Mouse (Mus musculus): ENCODE results near the gene Dtx4. TPM values are rescaled to one million over a fixed set of nuclear protein-coding genes. Genes with fewer than 3 reads are reported as not detected.

The Dtx4 gene
- total and polyA plus RNA-seq, 3 experiments, result 3.7 to 6.2 (median 5.7) TPM

DNA sequence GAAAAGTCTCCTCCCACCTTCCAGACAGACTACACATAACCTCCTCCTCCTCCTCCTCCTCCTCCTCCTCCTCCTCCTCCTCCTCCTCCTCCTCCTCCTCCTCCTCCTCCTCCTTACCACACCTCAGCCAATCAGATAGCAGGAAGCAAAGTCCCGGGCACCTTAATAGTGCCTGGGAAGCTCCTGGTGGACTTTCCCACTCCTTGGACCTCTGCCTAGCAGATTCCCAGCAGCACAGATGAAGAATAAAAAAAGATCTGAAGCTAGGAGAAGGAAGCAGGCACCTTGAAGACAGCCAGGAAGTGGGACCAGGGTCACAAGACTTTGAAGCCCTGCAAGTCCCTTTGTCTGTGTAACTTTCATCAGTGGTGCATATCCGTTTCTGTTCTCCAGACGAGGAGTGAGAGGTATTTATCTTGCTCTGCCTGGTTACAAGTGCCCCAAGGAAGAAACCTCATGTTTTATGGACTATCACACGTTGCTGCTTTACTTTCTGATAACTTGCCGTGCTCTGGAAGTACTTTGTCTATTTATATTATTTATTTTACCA lies 24.5 kb downstream of the Dtx4 start:
- WGBS, result 19% methylated on average over 5 of the region's 5 CpGs

DNA sequence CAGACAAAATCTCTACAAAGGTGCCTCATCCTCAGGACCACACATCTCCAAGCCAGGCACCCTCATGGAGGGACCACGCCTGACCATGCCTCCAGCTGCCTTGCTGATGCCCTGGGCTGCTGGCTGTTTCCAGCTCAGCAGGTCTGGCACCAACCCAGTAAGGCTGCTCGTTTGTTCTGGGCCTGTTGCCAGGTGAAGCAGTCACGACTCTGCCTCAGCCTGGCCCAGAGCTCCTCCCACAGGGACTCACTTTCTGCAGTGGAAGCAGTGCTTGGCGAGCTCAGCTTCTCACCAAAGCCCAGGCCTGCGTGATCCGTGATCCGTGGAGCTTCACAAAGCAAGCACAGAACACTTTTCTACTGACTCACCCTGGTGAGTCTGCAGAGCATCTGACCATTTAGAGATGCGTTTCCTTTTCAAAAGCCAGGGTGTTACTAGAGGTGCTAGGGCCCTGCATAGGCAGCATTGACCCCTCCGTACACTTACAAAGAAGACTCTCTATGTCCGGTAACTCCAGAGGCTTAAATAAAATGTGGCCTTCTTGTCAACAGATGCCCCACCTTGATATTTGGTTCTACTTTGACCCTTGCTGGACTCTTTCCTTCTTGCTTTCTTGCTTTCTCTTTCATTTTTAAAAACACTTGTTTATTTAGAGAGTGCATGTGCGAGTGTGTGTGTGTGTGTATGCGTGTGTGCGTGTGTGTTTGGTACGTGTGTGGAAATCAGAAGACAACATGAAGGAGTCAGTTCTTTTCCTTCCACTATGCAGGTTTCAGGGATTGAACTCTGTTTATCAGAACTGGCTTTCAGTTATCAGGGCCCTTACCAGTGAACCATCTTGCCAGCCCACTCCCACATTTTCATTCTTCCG lies 25.6 kb downstream of the Dtx4 start:
- Histone ChIP-seq H3K27ac (peak overlapping the region; percentile 64), H3K79me2 (replicated peaks; ENCODE audit: control insufficient read depth, insufficient read depth, low read length) (no peaks in the 10 kb centered on the region), H3K36me3 (ENCODE audit: control insufficient read depth, insufficient read depth, low read length) (no peaks in the 10 kb centered on the region), H3K9ac (ENCODE audit: low read depth, low read length) (no peak overlapping the region), H3K27me3 (ENCODE audit: control insufficient read depth, insufficient read depth, low read length) (no peaks in the 10 kb centered on the region), H3K4me1 (ENCODE audit: control insufficient read depth, insufficient read depth, low read length) (peaks cover 3% of the 10 kb centered on the region), H3K4me3 (peak overlapping the region; percentile 5; the same call in 1 of the 2 replicates)
- intact Hi-C loops (cut with DNase I), result no loop called here
- WGBS, result 31% methylated on average over 15 of the region's 15 CpGs
- TF ChIP-seq EP300 (IDR thresholded peaks at IDR 0.05; ENCODE audit: insufficient read depth, low read depth, low read length) (0 out of 2 replicates have a peak, but pooled peaks have one; percentile 42), POLR2A (IDR thresholded peaks at IDR 0.05; ENCODE audit: insufficient read depth, low read depth, low read length) (peak; percentile 45; the same call in 1 of the 2 replicates), CTCF (IDR thresholded peaks at IDR 0.05) (0 out of 2 replicates have a peak, but pooled peaks have one; percentile 3)
- DNase-seq, result peak; percentile 87 to 91

More for the DNA sequence above, 24.5 kb downstream of the Dtx4 start:
- H3K27me3 ChIP-seq (ENCODE audit: control insufficient read depth, insufficient read depth, low read length), result no peaks in the 10 kb centered on the region
- no peaks in the 10 kb centered on the region for H3K36me3 ChIP-seq (ENCODE audit: control insufficient read depth, insufficient read depth, low read length)
- no peak overlapping the region for H3K9ac ChIP-seq (ENCODE audit: low read depth, low read length)
- peaks cover 3% of the 10 kb centered on the region for H3K4me1 ChIP-seq (ENCODE audit: control insufficient read depth, insufficient read depth, low read length)
- H3K4me3 ChIP-seq, result no peak overlapping the region
- TF ChIP-seq EP300 (IDR thresholded peaks at IDR 0.05; ENCODE audit: insufficient read depth, low read depth, low read length), result no peak
- no peak for TF ChIP-seq POLR2A (IDR thresholded peaks at IDR 0.05; ENCODE audit: insufficient read depth, low read depth, low read length)
- TF ChIP-seq CTCF (IDR thresholded peaks at IDR 0.05), result no peak
- no peak overlapping the region for H3K27ac ChIP-seq
- H3K79me2 ChIP-seq (replicated peaks; ENCODE audit: control insufficient read depth, insufficient read depth, low read length), result no peaks in the 10 kb centered on the region
- intact Hi-C loops (cut with DNase I), result no loop called here
- DNase-seq, result peak in 1 of 2 experiments; percentile 24

DNA sequence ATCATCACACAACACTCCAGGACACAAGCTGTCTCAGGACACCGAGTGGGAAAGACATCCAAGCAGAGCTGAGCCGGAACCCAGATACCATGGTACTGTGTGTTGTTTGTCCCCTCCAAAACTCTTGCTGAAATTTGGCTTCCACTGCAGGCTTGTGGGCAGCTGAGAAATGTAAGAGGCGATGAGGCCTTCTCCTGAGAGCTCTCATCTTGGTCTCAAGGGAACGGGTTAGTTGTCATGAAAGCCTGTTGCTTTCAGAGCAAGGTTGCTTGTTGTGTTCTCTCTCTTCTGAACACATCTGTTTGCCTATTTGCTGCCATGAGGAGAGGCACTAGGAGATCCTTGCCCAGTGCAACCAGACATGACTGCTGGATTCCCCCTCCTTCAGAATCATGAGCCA lies 27.3 kb downstream of the Dtx4 start:
- no peaks in the 10 kb centered on the region for H3K36me3 ChIP-seq (ENCODE audit: control insufficient read depth, insufficient read depth, low read length)
- H3K4me1 ChIP-seq (ENCODE audit: control insufficient read depth, insufficient read depth, low read length), result peaks cover 3% of the 10 kb centered on the region
- H3K79me2 ChIP-seq (replicated peaks; ENCODE audit: control insufficient read depth, insufficient read depth, low read length), result no peaks in the 10 kb centered on the region
- WGBS, result 83% methylated on average over 4 of the region's 4 CpGs
- no peak for TF ChIP-seq POLR2A (IDR thresholded peaks at IDR 0.05; ENCODE audit: insufficient read depth, low read depth, low read length)
- no peak for TF ChIP-seq EP300 (IDR thresholded peaks at IDR 0.05; ENCODE audit: insufficient read depth, low read depth, low read length)
- TF ChIP-seq CTCF (IDR thresholded peaks at IDR 0.05), result no peak
- H3K27me3 ChIP-seq (ENCODE audit: control insufficient read depth, insufficient read depth, low read length), result no peaks in the 10 kb centered on the region
- no peak overlapping the region; the same call in 1 of the 2 replicates for H3K27ac ChIP-seq
- DNase-seq, result no peak
- intact Hi-C loops (cut with DNase I), result no loop called here
- no peak overlapping the region for H3K9ac ChIP-seq (ENCODE audit: low read depth, low read length)
- H3K4me3 ChIP-seq, result no peak overlapping the region

DNA sequence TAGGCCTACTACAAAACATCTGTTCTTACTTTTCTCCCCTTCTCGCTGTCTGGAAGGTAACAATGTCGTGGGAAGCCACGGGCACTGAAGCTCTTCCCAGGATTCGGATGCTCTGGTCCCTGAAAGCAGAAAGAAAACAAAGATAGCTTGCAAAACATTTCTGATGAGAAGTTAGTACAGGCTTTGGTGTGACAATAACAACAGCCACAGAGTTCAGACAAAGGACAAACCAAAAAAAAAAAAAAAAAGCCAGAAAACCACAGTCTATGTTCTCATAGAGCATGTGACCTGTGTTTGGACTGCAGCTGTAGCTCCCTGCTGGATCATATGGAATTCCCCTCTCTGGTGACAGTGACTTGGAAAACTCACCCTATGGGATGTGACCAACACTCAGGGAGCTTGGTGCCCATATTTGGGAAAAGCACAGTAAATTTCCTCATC lies 28.0 kb downstream of the Dtx4 start:
- intact Hi-C loops (cut with DNase I), result no loop called here
- TF ChIP-seq EP300 (IDR thresholded peaks at IDR 0.05; ENCODE audit: insufficient read depth, low read depth, low read length), result no peak
- no peak for TF ChIP-seq CTCF (IDR thresholded peaks at IDR 0.05)
- TF ChIP-seq POLR2A (IDR thresholded peaks at IDR 0.05; ENCODE audit: insufficient read depth, low read depth, low read length), result no peak
- H3K27me3 ChIP-seq (ENCODE audit: control insufficient read depth, insufficient read depth, low read length), result no peaks in the 10 kb centered on the region
- peaks cover 3% of the 10 kb centered on the region for H3K4me1 ChIP-seq (ENCODE audit: control insufficient read depth, insufficient read depth, low read length)
- DNase-seq, result no peak
- H3K36me3 ChIP-seq (ENCODE audit: control insufficient read depth, insufficient read depth, low read length), result no peaks in the 10 kb centered on the region
- no peak overlapping the region for H3K4me3 ChIP-seq
- WGBS, result 61% methylated on average over 4 of the region's 4 CpGs
- H3K27ac ChIP-seq, result no peak overlapping the region; the same call in 1 of the 2 replicates
- no peak overlapping the region for H3K9ac ChIP-seq (ENCODE audit: low read depth, low read length)
- no peaks in the 10 kb centered on the region for H3K79me2 ChIP-seq (replicated peaks; ENCODE audit: control insufficient read depth, insufficient read depth, low read length)

DNA sequence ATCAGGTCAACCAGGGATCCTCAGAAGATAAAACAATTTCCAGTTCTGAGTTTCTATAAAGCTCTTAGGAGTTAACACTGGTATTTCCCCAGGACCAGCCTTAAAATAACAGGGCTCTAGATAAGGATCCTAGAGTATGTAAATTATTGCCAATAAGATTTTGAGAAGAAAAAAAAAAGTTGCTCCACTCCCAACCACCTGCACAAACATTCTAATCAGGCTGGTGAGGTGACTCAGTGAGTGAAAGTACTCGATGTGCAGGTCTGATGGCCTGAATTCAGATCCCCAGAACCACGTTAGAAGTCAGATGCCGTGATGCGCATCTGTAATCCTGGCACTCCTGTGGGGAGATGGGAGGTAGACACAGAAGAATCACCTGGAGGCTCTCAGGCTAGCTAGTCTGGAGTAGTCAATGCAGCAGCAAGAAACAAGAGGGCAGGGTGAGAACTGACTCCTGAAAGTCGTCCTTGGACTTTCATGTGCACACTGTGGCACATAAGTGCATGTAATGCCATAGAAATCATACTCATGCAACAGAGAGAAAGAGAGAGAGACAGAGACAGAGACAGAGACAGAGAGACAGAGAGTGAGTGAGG lies 28.8 kb downstream of the Dtx4 start:
- intact Hi-C loops (cut with DNase I), result no loop called here
- no peak for DNase-seq
- no peak overlapping the region for H3K4me3 ChIP-seq
- WGBS, result 70% methylated on average over 5 of the region's 5 CpGs
- no peak for TF ChIP-seq POLR2A (IDR thresholded peaks at IDR 0.05; ENCODE audit: insufficient read depth, low read depth, low read length)
- TF ChIP-seq CTCF (IDR thresholded peaks at IDR 0.05), result no peak
- TF ChIP-seq EP300 (IDR thresholded peaks at IDR 0.05; ENCODE audit: insufficient read depth, low read depth, low read length), result no peak
- peaks cover 3% of the 10 kb centered on the region for H3K4me1 ChIP-seq (ENCODE audit: control insufficient read depth, insufficient read depth, low read length)
- no peaks in the 10 kb centered on the region for H3K27me3 ChIP-seq (ENCODE audit: control insufficient read depth, insufficient read depth, low read length)
- no peaks in the 10 kb centered on the region for H3K36me3 ChIP-seq (ENCODE audit: control insufficient read depth, insufficient read depth, low read length)
- H3K79me2 ChIP-seq (replicated peaks; ENCODE audit: control insufficient read depth, insufficient read depth, low read length), result no peaks in the 10 kb centered on the region
- H3K9ac ChIP-seq (ENCODE audit: low read depth, low read length), result no peak overlapping the region
- no peak overlapping the region; the same call in 1 of the 2 replicates for H3K27ac ChIP-seq

All from heart, adult 2 months (tissue).